Mouse (Mus musculus): Measurements from ENCODE around the gene Nfkbia. TPM values are rescaled to one million over a fixed set of nuclear protein-coding genes. Genes with fewer than 3 reads are reported as not detected.

Gene Nfkbia
- polyA plus RNA-seq (2014; fragmentation: Nextera tagmentation; extraction: Ambion mirVana), result 69.0 and 75.2 TPM in 2 replicates

DNA sequence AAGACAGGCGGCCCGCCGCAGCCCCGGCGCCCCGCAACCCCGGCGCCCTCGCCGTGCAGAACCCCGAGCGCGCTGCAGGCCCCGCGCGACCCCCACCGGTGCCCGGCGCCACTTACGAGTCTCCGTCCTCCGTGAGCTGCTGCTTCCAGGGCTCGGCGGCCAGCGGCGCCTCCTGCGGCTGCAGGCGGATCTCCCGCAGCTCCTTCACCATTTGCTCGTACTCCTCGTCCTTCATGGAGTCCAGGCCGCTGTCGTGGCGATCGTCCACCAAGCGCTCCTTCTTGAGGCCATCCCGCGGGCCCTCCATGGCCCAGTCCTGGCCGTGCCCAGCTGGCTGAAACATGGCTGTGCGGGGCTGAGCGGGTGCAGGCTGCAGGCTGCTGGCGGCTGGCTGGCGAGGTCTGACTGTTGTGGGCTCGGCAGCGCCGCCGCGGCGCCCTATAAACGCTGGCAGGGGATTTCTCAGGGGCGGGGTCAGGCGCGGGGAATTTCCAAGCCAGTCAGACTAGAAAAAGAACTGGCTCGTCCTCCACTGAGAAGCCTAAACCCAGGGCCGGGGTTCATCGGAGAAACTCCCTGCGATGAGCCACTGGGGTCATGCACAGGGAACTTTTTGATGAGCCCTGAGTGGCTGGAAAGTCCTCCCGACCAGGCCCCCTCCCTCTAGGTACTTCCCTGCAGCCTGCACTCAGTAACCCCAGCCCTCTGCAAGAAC, at the start of gene Nfkbia:
Gene Nfkbia (minus strand): TSS at position 464 of the 715 bp plus-strand sequence.
- peak; percentile 86 for ATAC-seq (ENCODE audit: low FRiP score, low TSS enrichment)
- peaks cover 36% of the 10 kb centered on the region for H3K36me3 ChIP-seq (ENCODE audit: control insufficient read depth, insufficient read depth, low read length)
- no peaks in the 10 kb centered on the region for H3K9me3 ChIP-seq (ENCODE audit: control insufficient read depth, low read length)
- H3K9ac ChIP-seq (ENCODE audit: low read depth, low read length), result peak within 1 kb of the TSS; percentile 96
- peak within 1 kb of the TSS; percentile 100 for H3K27ac ChIP-seq (ENCODE audit: low read depth, low read length)
- under 1% methylated on average over 48 of the region's 58 CpGs for WGBS
- peaks cover 14% of the 10 kb centered on the region for H3K4me1 ChIP-seq (ENCODE audit: control insufficient read depth, insufficient read depth, low read length)
- peak within 1 kb of the TSS; percentile 74 for H3K4me2 ChIP-seq (replicated peaks; ENCODE audit: low read depth, low read length)
- peak within 1 kb of the TSS; percentile 96 for H3K4me3 ChIP-seq (ENCODE audit: low read length)
- H3K27me3 ChIP-seq (ENCODE audit: control insufficient read depth, insufficient read depth, low read length), result no peaks in the 10 kb centered on the region

DNA sequence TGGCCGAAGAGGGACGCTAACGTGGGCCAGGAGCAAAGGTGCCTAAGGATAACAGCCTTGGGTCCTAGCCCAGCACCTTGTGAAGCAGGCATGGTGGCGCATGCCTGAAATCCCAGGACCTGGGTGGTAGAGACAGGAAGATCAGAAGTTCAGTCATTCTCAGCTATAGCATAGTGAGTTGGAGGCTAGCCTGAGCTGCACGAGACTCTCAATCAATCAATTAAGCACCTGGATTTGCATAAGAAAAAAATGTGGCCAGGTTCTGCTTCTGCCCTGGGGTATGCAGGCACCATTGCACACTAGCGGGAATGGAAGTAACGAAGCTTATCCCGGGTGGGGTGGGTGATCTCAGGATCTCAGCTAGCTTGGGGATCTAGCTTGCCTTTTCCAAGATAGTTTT, 46.7 kb upstream of the Nfkbia start:
- H3K9ac ChIP-seq (ENCODE audit: low read depth, low read length), result no peak overlapping the region
- no peak overlapping the region for H3K4me2 ChIP-seq (replicated peaks; ENCODE audit: low read depth, low read length)
- peaks cover 3% of the 10 kb centered on the region; the same call in 1 of the 2 replicates for H3K27me3 ChIP-seq (ENCODE audit: control insufficient read depth, insufficient read depth, low read length)
- ATAC-seq (ENCODE audit: low FRiP score, low TSS enrichment), result no peak
- 49% methylated on average over 8 of the region's 8 CpGs for WGBS
- H3K27ac ChIP-seq (ENCODE audit: low read depth, low read length), result no peak overlapping the region
- no peaks in the 10 kb centered on the region for H3K9me3 ChIP-seq (ENCODE audit: control insufficient read depth, low read length)
- no peak overlapping the region for H3K4me3 ChIP-seq (ENCODE audit: low read length)
- no peaks in the 10 kb centered on the region for H3K36me3 ChIP-seq (ENCODE audit: control insufficient read depth, insufficient read depth, low read length)
- H3K4me1 ChIP-seq (ENCODE audit: control insufficient read depth, insufficient read depth, low read length), result no peaks in the 10 kb centered on the region

- H3K4me1 ChIP-seq (ENCODE audit: control insufficient read depth, insufficient read depth, low read length), result no peaks in the 10 kb centered on the region
- WGBS, result 100% methylated on average over 1 of the region's 1 CpGs
- no peak overlapping the region for H3K4me2 ChIP-seq (replicated peaks; ENCODE audit: low read depth, low read length)
- H3K4me3 ChIP-seq (ENCODE audit: low read length), result no peak overlapping the region
- no peaks in the 10 kb centered on the region for H3K9me3 ChIP-seq (ENCODE audit: control insufficient read depth, low read length)
- no peaks in the 10 kb centered on the region for H3K36me3 ChIP-seq (ENCODE audit: control insufficient read depth, insufficient read depth, low read length)
- no peak overlapping the region for H3K27ac ChIP-seq (ENCODE audit: low read depth, low read length)
- no peak overlapping the region for H3K9ac ChIP-seq (ENCODE audit: low read depth, low read length)
- ATAC-seq (ENCODE audit: low FRiP score, low TSS enrichment), result peak; percentile 43; the same call in 1 of the 2 replicates
- peaks cover 3% of the 10 kb centered on the region; the same call in 1 of the 2 replicates for H3K27me3 ChIP-seq (ENCODE audit: control insufficient read depth, insufficient read depth, low read length)
These were observed 46.0 kb upstream of the Nfkbia start for GRCm38 (mm10) chr12:55538328-55538971.

- no peak for ATAC-seq (ENCODE audit: low FRiP score, low TSS enrichment)
- Histone ChIP-seq H3K27me3 (ENCODE audit: control insufficient read depth, insufficient read depth, low read length) (peaks cover 3% of the 10 kb centered on the region; the same call in 1 of the 2 replicates), H3K27ac (ENCODE audit: low read depth, low read length) (no peak overlapping the region), H3K4me2 (replicated peaks; ENCODE audit: low read depth, low read length) (no peak overlapping the region), H3K9ac (ENCODE audit: low read depth, low read length) (no peak overlapping the region), H3K4me1 (ENCODE audit: control insufficient read depth, insufficient read depth, low read length) (no peaks in the 10 kb centered on the region), H3K9me3 (ENCODE audit: control insufficient read depth, low read length) (no peaks in the 10 kb centered on the region), H3K36me3 (ENCODE audit: control insufficient read depth, insufficient read depth, low read length) (no peaks in the 10 kb centered on the region), H3K4me3 (ENCODE audit: low read length) (no peak overlapping the region)
- 61% methylated on average over 7 of the region's 7 CpGs for WGBS
These were observed 45.3 kb upstream of the Nfkbia start for GRCm38 (mm10) chr12:55537742-55538141.

GRCm38 (mm10) chr12:55536537-55537135, 44.2 kb upstream of the Nfkbia start:
- Histone ChIP-seq H3K4me3 (ENCODE audit: low read length) (no peak overlapping the region), H3K9me3 (ENCODE audit: control insufficient read depth, low read length) (no peaks in the 10 kb centered on the region), H3K27ac (ENCODE audit: low read depth, low read length) (no peak overlapping the region), H3K36me3 (ENCODE audit: control insufficient read depth, insufficient read depth, low read length) (no peaks in the 10 kb centered on the region), H3K4me1 (ENCODE audit: control insufficient read depth, insufficient read depth, low read length) (no peaks in the 10 kb centered on the region), H3K4me2 (replicated peaks; ENCODE audit: low read depth, low read length) (no peak overlapping the region), H3K27me3 (ENCODE audit: control insufficient read depth, insufficient read depth, low read length) (peaks cover 3% of the 10 kb centered on the region; the same call in 1 of the 2 replicates), H3K9ac (ENCODE audit: low read depth, low read length) (no peak overlapping the region)
- no peak for ATAC-seq (ENCODE audit: low FRiP score, low TSS enrichment)
- 4% methylated on average over 14 of the region's 14 CpGs for WGBS

DNA sequence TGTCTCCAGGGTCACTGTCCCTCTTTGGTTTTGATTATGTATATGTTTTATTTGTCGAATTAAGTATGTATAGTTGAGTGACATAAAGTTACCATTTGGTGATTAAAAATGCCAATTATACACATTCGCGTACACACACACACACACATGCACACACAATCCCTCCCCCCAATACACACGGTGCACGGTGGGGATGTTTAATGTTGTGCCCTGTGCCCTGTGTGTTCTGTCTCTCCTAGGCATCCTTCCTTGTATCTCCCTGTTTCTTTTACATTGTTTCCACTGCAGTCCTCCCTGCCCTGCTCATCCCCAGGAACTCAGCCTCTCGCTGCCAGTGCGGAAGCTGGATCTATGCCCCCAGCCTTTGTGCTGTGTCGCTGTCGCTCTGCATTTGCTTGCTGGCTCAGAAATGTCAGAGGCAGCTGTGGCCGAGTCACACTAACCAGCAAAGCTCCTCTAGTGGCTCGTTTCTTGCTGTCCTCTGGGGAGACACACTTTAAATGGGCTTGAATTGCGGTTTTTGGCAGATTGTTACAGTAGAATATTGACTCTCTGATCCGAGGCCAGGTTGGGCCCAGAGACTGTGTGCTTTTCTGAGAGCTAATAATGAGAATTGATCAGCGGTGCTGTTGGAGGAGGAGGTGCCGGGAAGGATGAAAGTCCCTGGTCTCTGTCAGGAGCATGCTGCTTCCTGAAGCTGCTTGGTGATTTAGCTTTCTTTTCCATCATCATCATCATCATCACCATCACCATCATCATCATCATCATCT, 34.7 kb upstream of the Nfkbia start:
- Histone ChIP-seq H3K27ac (ENCODE audit: low read depth, low read length) (no peak overlapping the region), H3K9me3 (ENCODE audit: control insufficient read depth, low read length) (no peaks in the 10 kb centered on the region), H3K4me1 (ENCODE audit: control insufficient read depth, insufficient read depth, low read length) (no peaks in the 10 kb centered on the region), H3K36me3 (ENCODE audit: control insufficient read depth, insufficient read depth, low read length) (no peaks in the 10 kb centered on the region), H3K27me3 (ENCODE audit: control insufficient read depth, insufficient read depth, low read length) (no peaks in the 10 kb centered on the region), H3K9ac (ENCODE audit: low read depth, low read length) (no peak overlapping the region), H3K4me3 (ENCODE audit: low read length) (no peak overlapping the region), H3K4me2 (replicated peaks; ENCODE audit: low read depth, low read length) (no peak overlapping the region)
- WGBS, result 68% methylated on average over 15 of the region's 15 CpGs
- ATAC-seq (ENCODE audit: low FRiP score, low TSS enrichment), result no peak

GRCm38 (mm10) chr12:55518061-55518738, 25.8 kb upstream of the Nfkbia start:
- no peak overlapping the region for H3K27ac ChIP-seq (ENCODE audit: low read depth, low read length)

GRCm38 (mm10) chr12:55508817-55509216, 16.4 kb upstream of the Nfkbia start:
- 83% methylated on average over 5 of the region's 5 CpGs for WGBS
- Histone ChIP-seq H3K9me3 (ENCODE audit: control insufficient read depth, low read length) (no peaks in the 10 kb centered on the region), H3K4me1 (ENCODE audit: control insufficient read depth, insufficient read depth, low read length) (no peaks in the 10 kb centered on the region), H3K27me3 (ENCODE audit: control insufficient read depth, insufficient read depth, low read length) (no peaks in the 10 kb centered on the region), H3K36me3 (ENCODE audit: control insufficient read depth, insufficient read depth, low read length) (no peaks in the 10 kb centered on the region), H3K27ac (ENCODE audit: low read depth, low read length) (no peak overlapping the region), H3K4me3 (ENCODE audit: low read length) (no peak overlapping the region), H3K4me2 (replicated peaks; ENCODE audit: low read depth, low read length) (no peak overlapping the region), H3K9ac (ENCODE audit: low read depth, low read length) (no peak overlapping the region)
- no peak for ATAC-seq (ENCODE audit: low FRiP score, low TSS enrichment)

More at GRCm38 (mm10) chr12:55518061-55518738, 25.8 kb upstream of the Nfkbia start:
- WGBS, result 55% methylated on average over 15 of the region's 15 CpGs
- no peaks in the 10 kb centered on the region for H3K9me3 ChIP-seq (ENCODE audit: control insufficient read depth, low read length)
- H3K9ac ChIP-seq (ENCODE audit: low read depth, low read length), result no peak overlapping the region
- H3K4me1 ChIP-seq (ENCODE audit: control insufficient read depth, insufficient read depth, low read length), result no peaks in the 10 kb centered on the region
- no peak overlapping the region for H3K4me3 ChIP-seq (ENCODE audit: low read length)
- no peak overlapping the region for H3K4me2 ChIP-seq (replicated peaks; ENCODE audit: low read depth, low read length)
- H3K27me3 ChIP-seq (ENCODE audit: control insufficient read depth, insufficient read depth, low read length), result no peaks in the 10 kb centered on the region
- H3K36me3 ChIP-seq (ENCODE audit: control insufficient read depth, insufficient read depth, low read length), result no peaks in the 10 kb centered on the region
- ATAC-seq (ENCODE audit: low FRiP score, low TSS enrichment), result no peak

Data from kidney, embryonic 14.5 days (tissue).